ENCODE assay signal across 19 mouse cellular contexts in genomic region chr2:134648999-134649398, GRCm38 (mm10). TPM values are rescaled to one million over a fixed set of nuclear protein-coding genes. Genes with fewer than 3 reads are reported as not detected.
DNase-seq lines count a peak whose midpoint lies in the region; ATAC-seq lines count a peak whose summit lies in the region.
"Had no signal": no experiment of that assay in that cellular context is flagged by ENCODE, and none has a peak within 500 bp of the region (broad histone marks: within the 10 kb centered on the region; RNA-seq: fewer than 3 reads in every experiment).

No protein-coding gene starts in this region.

- no peak for DNase-seq in frontal cortex, postnatal 14 days (ENCODE audit: low spot score in 2 of 2)
- peak; percentile 9 for DNase-seq in layer of hippocampus, adult 11-12 months (ENCODE audit: low spot score)
- DNase-seq in layer of hippocampus, postnatal 36 days = no peak
- peak; percentile 2 for DNase-seq in adipocyte (ENCODE audit: low spot score)
- DNase-seq in right cerebral cortex, postnatal 14 days = peak; percentile 20
- no peak for DNase-seq in gastrocnemius, adult 8-10 months (ENCODE audit: low spot score in 2 of 2)
- DNase-seq: adrenal gland, postnatal 14 days; cerebellum, adult 9-10 months; kidney, adult 9 months; kidney, postnatal 25 days; liver, embryonic 13.5 days; lung, adult 2 months; lung, postnatal 14 days; thymus, adult 2 months had no signal

- peak; percentile 76 for ATAC-seq in frontal cortex, adult (ENCODE audit: low TSS enrichment)
- no peak for ATAC-seq in megakaryocyte-erythroid progenitor cell, adult 5-6 weeks (replicated peaks; ENCODE audit: low FRiP score, low TSS enrichment, poor library complexity, severe bottlenecking)
- ATAC-seq: forebrain, embryonic 13.5 days; hindbrain, embryonic 16.5 days; intestine, embryonic 15.5 days had no signal

RNA-seq across cellular contexts. Expression of gene Tmx4, which starts 5.1 kb away (rescaled TPM):
- 100 to 1,000 TPM; 156 to 164 TPM for total RNA-seq in layer of hippocampus, postnatal 36 days (2021)
- 17.6 and 24.0 TPM in 2 replicates for total RNA-seq in megakaryocyte-erythroid progenitor cell, adult 5-6 weeks (2014; fragmentation: Nextera tagmentation)
- 34.2 and 53.8 TPM in 2 replicates for total RNA-seq in megakaryocyte-erythroid progenitor cell, adult 5-6 weeks (2017)
- 10 to 100 TPM; 14.5 to 16.3 (median 16.0) TPM for total RNA-seq in gastrocnemius, adult 8-10 months (2022)

Comparison
In these comparisons a context has a peak if more than half of its experiments do, and no peak if none do; other contexts are left out.
1. DNase-seq: peak in layer of hippocampus, adult 11-12 months (single experiment), adipocyte (single experiment) and right cerebral cortex, postnatal 14 days (single experiment); none in frontal cortex, postnatal 14 days (0 of 2), layer of hippocampus, postnatal 36 days (0 of 2) and gastrocnemius, adult 8-10 months (0 of 2).